Mouse (Mus musculus) bone marrow, adult 2 months (tissue): Measurements from ENCODE around the gene Dusp7. TPM values are rescaled to one million over a fixed set of nuclear protein-coding genes. Genes with fewer than 3 reads are reported as not detected.

ENCODE experiments used
- H3K27ac ChIP-seq: fragments of 200-500 bp; 2 replicates; pipeline ENCODE4 v1.5.1; 2012; ENCODE audit warnings: low read depth, mild to moderate bottlenecking, control low read depth, inconsistent platforms, low read length; ENCODE audit not compliant: control insufficient read depth, poor library complexity, insufficient read depth
- H3K4me1 ChIP-seq: fragments of 200-500 bp; 2 replicates; pipeline ENCODE4 v1.6.1; 2011; ENCODE audit warnings: low read length; ENCODE audit not compliant: control insufficient read depth, insufficient read depth
- H3K4me3 ChIP-seq: fragments of 200-500 bp; replicated peaks from 2 replicates; pipeline ENCODE3; 2011; ENCODE audit warnings: mild to moderate bottlenecking, low read depth, low read length, control low read depth; ENCODE audit not compliant: control insufficient read depth
- CTCF ChIP-seq: fragments of 200-500 bp; IDR thresholded peaks from 2 replicates; pipeline ENCODE4 v1.5.1; 2011; ENCODE audit warnings: low read length, control low read depth; ENCODE audit not compliant: control insufficient read depth, insufficient read depth
- POLR2A ChIP-seq: fragments of 200-500 bp; IDR thresholded peaks from 2 replicates; pipeline ENCODE4 v1.6.1; 2011; ENCODE audit warnings: low read depth, mild to moderate bottlenecking, control low read depth, low read length, borderline replicate concordance; ENCODE audit not compliant: control insufficient read depth
- WGBS: fragments of 180-500 bp; shearing (Covaris S2); methylation state at CpG from one replicate; pipeline ENCODE4 v1.1.7; 2018; 5-methylcytosine and 5-hydroxymethylcytosine counted together
- polyA plus RNA-seq: library from polyadenylated mRNA; stranded (reverse); fragments of >200 nt; gene quantifications from 2 replicates; pipeline ENCODE4 v1.2.4, GENCODE M21; 2011; ENCODE audit warnings: low replicate concordance; ENCODE audit not compliant: missing spikeins, insufficient read depth, insufficient read length

The Dusp7 gene
- polyA plus RNA-seq, 1 experiment: 11.6 TPM

DNA sequence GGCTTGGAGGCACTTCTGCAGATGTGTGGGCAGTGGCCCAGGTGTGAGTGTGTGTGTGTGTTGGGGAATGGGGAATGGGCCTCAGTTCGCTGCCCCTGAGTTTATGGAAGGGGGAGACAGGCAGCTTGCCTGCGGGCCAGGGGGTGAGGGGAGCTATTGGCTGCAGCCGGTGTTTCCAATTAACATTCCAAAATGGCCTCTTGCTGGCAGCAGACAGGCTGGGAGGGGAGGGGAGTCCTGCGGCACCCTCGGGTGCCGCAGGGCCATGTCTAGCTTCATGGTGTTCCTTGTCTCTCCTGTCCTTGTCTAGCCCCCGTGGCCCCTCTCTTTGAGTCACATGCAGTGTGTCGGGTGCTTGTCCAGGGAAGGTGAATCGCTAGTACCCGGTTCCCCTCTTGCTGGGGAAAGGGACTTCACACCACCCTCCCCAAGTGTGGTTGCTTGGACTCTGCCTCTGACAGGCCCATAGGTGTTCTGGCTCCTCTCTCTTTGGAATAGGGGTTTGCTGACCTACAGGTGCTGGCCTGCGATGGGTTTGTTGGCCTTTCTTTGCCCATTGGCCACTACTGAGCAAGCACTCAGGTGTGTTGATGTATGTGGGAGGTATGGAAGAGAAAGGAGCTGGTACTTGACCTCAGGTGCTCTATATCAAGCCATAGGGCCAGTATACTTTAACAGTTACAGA, 1.5 kb downstream of the Dusp7 start:
- Histone ChIP-seq H3K27ac (no peak overlapping the region), H3K4me1 (peaks cover 16% of the 10 kb centered on the region), H3K4me3 (peak overlapping the region; percentile 85)
- 12% methylated on average over 11 of the region's 11 CpGs for WGBS
- TF ChIP-seq CTCF: no peak
- TF ChIP-seq POLR2A: no peak

DNA sequence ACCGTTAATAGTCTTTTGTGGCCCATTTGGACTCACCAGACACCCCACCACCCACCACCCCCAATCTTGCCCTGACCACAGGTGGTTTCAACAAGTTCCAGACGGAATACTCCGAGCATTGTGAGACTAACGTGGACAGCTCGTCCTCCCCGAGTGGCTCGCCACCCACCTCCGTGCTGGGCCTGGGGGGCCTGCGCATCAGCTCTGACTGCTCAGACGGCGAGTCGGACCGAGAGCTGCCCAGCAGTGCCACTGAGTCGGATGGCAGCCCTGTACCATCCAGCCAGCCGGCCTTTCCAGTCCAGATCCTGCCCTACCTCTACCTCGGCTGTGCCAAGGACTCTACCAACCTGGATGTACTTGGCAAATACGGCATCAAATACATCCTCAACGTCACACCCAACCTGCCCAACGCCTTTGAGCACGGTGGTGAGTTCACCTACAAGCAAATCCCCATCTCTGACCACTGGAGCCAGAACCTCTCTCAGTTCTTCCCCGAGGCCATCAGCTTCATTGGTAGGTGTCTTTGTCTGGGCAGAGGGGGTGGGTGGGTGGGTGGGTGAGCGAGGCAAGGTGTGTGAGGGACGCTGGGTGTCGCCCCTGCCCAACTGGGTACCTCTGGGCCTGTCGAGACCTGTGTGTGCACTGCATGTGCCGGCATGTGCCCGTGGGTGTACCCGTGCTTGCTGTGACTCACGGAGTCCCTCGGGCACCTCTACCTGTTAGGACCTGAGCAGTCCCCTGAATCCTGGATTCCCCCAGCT, 2.4 kb downstream of the Dusp7 start:
- Histone ChIP-seq H3K27ac (peak overlapping the region; percentile 92), H3K4me3 (no peak overlapping the region), H3K4me1 (peaks cover 13% of the 10 kb centered on the region; the same call in 1 of the 2 replicates)
- TF ChIP-seq CTCF: no peak
- no peak for TF ChIP-seq POLR2A
- 86% methylated on average over 30 of the region's 30 CpGs for WGBS

- no peak for TF ChIP-seq POLR2A
- no peak for TF ChIP-seq CTCF
- H3K4me3 ChIP-seq: peak overlapping the region; percentile 53
- H3K27ac ChIP-seq: peak overlapping the region; percentile 92
- WGBS: 40% methylated on average over 6 of the region's 6 CpGs
- H3K4me1 ChIP-seq: peaks cover 13% of the 10 kb centered on the region; the same call in 1 of the 2 replicates
Measured at GRCm38 (mm10) chr9:106371384-106371671, 2.9 kb downstream of the Dusp7 start.

DNA sequence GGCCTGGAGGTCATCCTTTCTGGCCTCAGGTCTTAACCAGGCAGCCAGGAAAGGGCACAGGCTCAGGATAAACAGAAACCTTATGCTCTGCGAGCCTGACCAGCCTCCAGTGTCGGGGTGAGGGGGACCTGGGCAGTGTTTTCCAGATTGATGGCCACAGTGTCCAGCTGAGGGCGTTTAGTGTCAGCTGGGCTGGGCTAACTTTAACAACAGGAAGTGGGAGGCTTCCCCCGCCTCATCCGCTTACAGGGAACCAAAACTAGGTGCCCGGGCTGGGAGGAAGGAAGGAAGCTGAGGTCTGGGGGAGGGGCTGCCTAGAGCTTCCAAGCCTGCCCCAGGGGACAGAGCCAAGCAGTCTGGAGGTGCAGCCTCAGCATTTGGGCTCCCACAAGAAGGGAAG, 3.3 kb downstream of the Dusp7 start:
- 15% methylated on average over 6 of the region's 6 CpGs for WGBS
- Histone ChIP-seq H3K4me3 (peak overlapping the region; percentile 53), H3K27ac (peak overlapping the region; percentile 92), H3K4me1 (peaks cover 13% of the 10 kb centered on the region; the same call in 1 of the 2 replicates)
- TF ChIP-seq CTCF (no peak), POLR2A (peak; percentile 20; the same call in 1 of the 2 replicates)

GRCm38 (mm10) chr9:106372431-106373412, 4.3 kb downstream of the Dusp7 start:
- H3K27ac ChIP-seq: peak overlapping the region; percentile 92
- H3K4me1 ChIP-seq: peaks cover 13% of the 10 kb centered on the region; the same call in 1 of the 2 replicates
- peak overlapping the region; percentile 53 for H3K4me3 ChIP-seq
- WGBS: 56% methylated on average over 11 of the region's 11 CpGs
- TF ChIP-seq CTCF (no peak), POLR2A (no peak)

GRCm38 (mm10) chr9:106373973-106374372, 5.5 kb downstream of the Dusp7 start:
- TF ChIP-seq CTCF (no peak), POLR2A (no peak)
- no peak overlapping the region for H3K27ac ChIP-seq
- WGBS: 90% methylated on average over 7 of the region's 7 CpGs
- H3K4me1 ChIP-seq: peaks cover 13% of the 10 kb centered on the region; the same call in 1 of the 2 replicates
- no peak overlapping the region for H3K4me3 ChIP-seq

DNA sequence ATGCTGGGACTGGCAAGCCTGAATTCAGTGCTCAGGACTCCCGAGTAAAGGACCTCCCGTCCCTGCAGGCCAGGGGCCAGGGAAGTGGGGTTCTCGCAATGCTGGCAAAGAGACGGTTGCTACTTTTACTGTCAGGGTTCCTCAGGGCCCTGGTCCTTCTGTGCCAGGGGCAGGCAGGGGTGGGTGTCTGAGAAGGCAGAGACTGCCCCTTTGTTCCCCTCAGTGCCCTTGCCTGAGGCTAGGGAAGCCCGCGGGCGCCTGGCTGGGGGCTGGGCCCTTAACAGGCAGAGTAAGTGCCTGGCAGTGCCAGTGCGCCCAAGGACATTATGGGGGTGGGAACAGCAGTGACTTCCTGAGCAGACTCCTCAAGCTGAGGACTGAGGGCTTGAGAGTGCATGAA, 8.8 kb downstream of the Dusp7 start:
- Histone ChIP-seq H3K27ac (no peak overlapping the region), H3K4me3 (no peak overlapping the region), H3K4me1 (peaks cover 5% of the 10 kb centered on the region; the same call in 1 of the 2 replicates)
- 71% methylated on average over 8 of the region's 8 CpGs for WGBS
- TF ChIP-seq CTCF: no peak
- no peak for TF ChIP-seq POLR2A
